Mouse (Mus musculus) embryonic facial prominence, embryonic 12.5 days (tissue): ENCODE data around the gene Gmfb. TPM values are rescaled to one million over a fixed set of nuclear protein-coding genes. Genes with fewer than 3 reads are reported as not detected.
"Not testable (repeated sequence)": the region's sequence is repeated elsewhere in the genome, so short reads cannot be mapped to it uniquely, and the experiment has no call there.

ENCODE experiments used
- ATAC-seq: fragments of 200-750 bp; cut with Nextera tagmentation; 2 replicates; pipeline ENCODE4 v1.8.0; 2017; ENCODE audit not compliant: insufficient number of reproducible peaks, insufficient read depth, low FRiP score, low TSS enrichment
- H3K27ac ChIP-seq: fragments of 300-500 bp; sonication (generic); 2 replicates; pipeline ENCODE4 v1.5.1; 2016; ENCODE audit warnings: mild to moderate bottlenecking
- H3K27me3 ChIP-seq: fragments of 300-500 bp; sonication (generic); 2 replicates; pipeline ENCODE4 v1.6.1; 2016; ENCODE audit warnings: mild to moderate bottlenecking, moderate library complexity
- H3K36me3 ChIP-seq: fragments of 300-500 bp; sonication (generic); 2 replicates; pipeline ENCODE4 v1.6.1; 2016; ENCODE audit warnings: mild to moderate bottlenecking
- H3K4me1 ChIP-seq: fragments of 300-500 bp; sonication (generic); 2 replicates; pipeline ENCODE4 v1.6.1; 2016
- H3K4me2 ChIP-seq: fragments of 300-500 bp; sonication (generic); replicated peaks from 2 replicates; pipeline ENCODE4 v1.6.1; 2016; ENCODE audit warnings: mild to moderate bottlenecking, moderate library complexity
- H3K4me3 ChIP-seq: fragments of 300-500 bp; sonication (generic); 2 replicates; pipeline ENCODE4 v1.5.1; 2016; ENCODE audit warnings: mild to moderate bottlenecking
- H3K9ac ChIP-seq: fragments of 300-500 bp; sonication (generic); 2 replicates; pipeline ENCODE4 v1.6.1; 2016; ENCODE audit warnings: mild to moderate bottlenecking, moderate library complexity
- H3K9me3 ChIP-seq: fragments of 300-500 bp; sonication (generic); 2 replicates; pipeline ENCODE4 v1.6.1; 2016; ENCODE audit warnings: mild to moderate bottlenecking, moderate library complexity
- WGBS: fragments of 180-500 bp; shearing (Covaris S2); methylation state at CpG from one replicate; pipeline ENCODE4 v1.1.7; 2016; 5-methylcytosine and 5-hydroxymethylcytosine counted together
- polyA plus RNA-seq: library from polyadenylated mRNA; unstranded; fragments of >200 nt; fragmentation: Nextera tagmentation; extraction: Ambion mirVana; gene quantifications from 2 replicates; pipeline ENCODE4 v1.2.1, GENCODE M21; 2016

Gene Gmfb
- polyA plus RNA-seq, 1 experiment from 2014 or later = 85.1 TPM

GRCm38 (mm10) chr14:46827430-46827829 lies 5.4 kb upstream of the Gmfb start:
- ATAC-seq = no peak
- H3K9ac ChIP-seq = no peak overlapping the region
- no peaks in the 10 kb centered on the region for H3K36me3 ChIP-seq
- 65% methylated on average over 1 of the region's 1 CpGs for WGBS
- H3K27ac ChIP-seq = no peak overlapping the region
- no peak overlapping the region for H3K4me2 ChIP-seq
- no peaks in the 10 kb centered on the region for H3K4me1 ChIP-seq
- no peaks in the 10 kb centered on the region for H3K27me3 ChIP-seq
- H3K9me3 ChIP-seq = no peaks in the 10 kb centered on the region
- H3K4me3 ChIP-seq = no peak overlapping the region

GRCm38 (mm10) chr14:46823996-46824395 lies 2.0 kb upstream of the Gmfb start:
- no peak for ATAC-seq
- H3K9me3 ChIP-seq = no peaks in the 10 kb centered on the region
- H3K9ac ChIP-seq = no peak overlapping the region
- no peak overlapping the region for H3K27ac ChIP-seq
- no peaks in the 10 kb centered on the region for H3K27me3 ChIP-seq
- 75% methylated on average over 2 of the region's 2 CpGs for WGBS
- H3K4me3 ChIP-seq = no peak overlapping the region
- H3K4me1 ChIP-seq = peaks cover 9% of the 10 kb centered on the region
- H3K4me2 ChIP-seq = no peak overlapping the region
- H3K36me3 ChIP-seq = no peaks in the 10 kb centered on the region

GRCm38 (mm10) chr14:46821271-46821872 lies 670 bp downstream of the Gmfb start:
- H3K4me2 ChIP-seq = peak overlapping the region; percentile 76
- peak overlapping the region; percentile 90 for H3K27ac ChIP-seq
- peak overlapping the region; percentile 79 for H3K4me3 ChIP-seq
- H3K4me1 ChIP-seq = peaks cover 9% of the 10 kb centered on the region
- 0 out of 2 replicates have a peak, but pooled peaks cover 10% of the 10 kb centered on the region for H3K36me3 ChIP-seq
- no peaks in the 10 kb centered on the region for H3K27me3 ChIP-seq
- ATAC-seq = 0 out of 2 replicates have a peak, but pooled peaks have one; percentile 8
- peak overlapping the region; percentile 77 for H3K9ac ChIP-seq
- WGBS = under 1% methylated on average over 11 of the region's 11 CpGs
- H3K9me3 ChIP-seq = no peaks in the 10 kb centered on the region

GRCm38 (mm10) chr14:46819961-46820360 lies 2.1 kb downstream of the Gmfb start:
- not testable (repeated sequence) for H3K27ac ChIP-seq, H3K27me3 ChIP-seq, H3K9ac ChIP-seq, ATAC-seq, H3K4me1 ChIP-seq, H3K4me2 ChIP-seq, H3K4me3 ChIP-seq, H3K9me3 ChIP-seq
- 91% methylated on average over 6 of the region's 6 CpGs for WGBS
- peaks cover 15% of the 10 kb centered on the region; the same call in 1 of the 2 replicates for H3K36me3 ChIP-seq

DNA sequence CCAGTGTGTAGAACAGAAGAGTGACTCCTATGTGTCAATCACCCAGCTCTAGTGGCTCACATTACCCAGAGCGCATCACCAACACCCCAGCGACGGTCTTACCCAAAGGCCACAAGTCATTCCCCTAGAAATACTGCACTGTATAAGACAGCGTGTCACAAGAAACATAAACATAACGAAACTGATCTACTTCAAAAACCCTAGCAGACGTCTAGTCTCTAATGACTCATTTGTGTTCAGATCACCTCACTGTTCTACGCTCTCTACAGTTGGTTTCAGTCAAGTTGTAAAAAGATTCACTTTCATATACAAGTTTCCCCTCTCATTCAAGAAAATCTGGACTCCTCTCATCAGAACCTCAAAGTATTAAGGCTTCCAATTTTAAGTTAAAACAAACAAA lies 3.3 kb downstream of the Gmfb start:
- Histone ChIP-seq H3K27me3 (no peaks in the 10 kb centered on the region), H3K9ac (no peak overlapping the region), H3K4me2 (no peak overlapping the region), H3K9me3 (no peaks in the 10 kb centered on the region), H3K27ac (no peak overlapping the region), H3K4me3 (no peak overlapping the region), H3K36me3 (peaks cover 19% of the 10 kb centered on the region), H3K4me1 (peaks cover 9% of the 10 kb centered on the region)
- WGBS = 86% methylated on average over 7 of the region's 7 CpGs
- ATAC-seq = no peak

DNA sequence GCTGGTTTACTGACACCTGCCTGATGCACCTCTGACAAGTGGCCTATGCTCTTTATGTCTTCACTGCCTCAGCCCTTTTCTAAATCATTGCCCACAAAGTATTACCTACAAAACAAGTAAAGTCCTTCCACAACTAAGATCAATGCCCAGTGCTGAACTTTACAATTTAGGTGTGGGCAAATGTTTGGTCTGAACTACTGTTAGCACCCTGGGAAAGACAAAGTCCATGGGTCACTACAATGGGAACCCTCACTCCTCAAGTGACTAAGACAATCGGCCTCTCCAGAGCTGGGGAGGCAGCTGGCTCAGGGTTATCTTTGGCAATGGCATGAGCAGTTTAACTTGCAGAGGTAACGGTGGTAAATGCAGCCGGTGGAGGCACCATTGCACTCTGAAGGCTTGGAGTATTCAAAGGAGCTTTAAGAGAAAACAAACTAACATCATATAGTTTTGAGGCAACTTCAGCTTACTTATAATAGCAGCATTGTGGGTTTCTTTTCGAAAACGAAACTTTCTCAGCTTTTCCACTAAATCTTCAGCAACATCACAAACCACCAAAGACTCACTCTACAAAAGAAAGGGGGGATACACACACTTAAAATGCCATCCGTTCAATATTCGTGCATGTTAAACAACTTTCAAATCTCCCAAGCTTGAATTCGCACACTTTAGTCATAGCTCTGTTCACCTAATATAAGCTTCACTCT lies 5.0 kb downstream of the Gmfb start:
- Histone ChIP-seq H3K4me2 (no peak overlapping the region), H3K9ac (no peak overlapping the region), H3K4me1 (peaks cover 9% of the 10 kb centered on the region), H3K9me3 (no peaks in the 10 kb centered on the region), H3K27ac (no peak overlapping the region), H3K4me3 (no peak overlapping the region), H3K27me3 (no peaks in the 10 kb centered on the region), H3K36me3 (peaks cover 31% of the 10 kb centered on the region)
- 94% methylated on average over 8 of the region's 8 CpGs for WGBS
- ATAC-seq = no peak

DNA sequence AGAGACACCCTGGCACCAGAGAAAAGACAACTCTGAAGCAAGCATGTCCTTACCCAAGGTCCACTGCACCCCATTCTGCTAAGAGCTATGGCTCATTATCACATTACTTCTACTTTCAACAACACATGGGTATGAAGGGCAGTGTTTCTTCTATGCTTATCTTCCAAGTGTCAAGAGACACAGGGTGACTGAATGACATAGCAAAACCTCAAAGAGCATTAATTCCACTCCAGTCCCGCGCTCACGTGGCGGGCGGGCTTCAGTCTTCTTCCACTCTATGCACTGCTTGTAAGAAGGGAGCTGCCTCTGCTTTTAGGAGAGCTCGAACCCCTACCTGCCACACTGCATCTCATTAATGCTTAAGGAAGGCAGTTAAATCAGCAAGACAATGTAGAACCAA lies 6.4 kb downstream of the Gmfb start:
- no peak overlapping the region for H3K4me3 ChIP-seq
- H3K27me3 ChIP-seq = no peaks in the 10 kb centered on the region
- WGBS = 76% methylated on average over 6 of the region's 6 CpGs
- H3K27ac ChIP-seq = no peak overlapping the region
- no peaks in the 10 kb centered on the region for H3K9me3 ChIP-seq
- ATAC-seq = no peak
- H3K4me2 ChIP-seq = no peak overlapping the region
- peaks cover 41% of the 10 kb centered on the region for H3K36me3 ChIP-seq
- peaks cover 4% of the 10 kb centered on the region for H3K4me1 ChIP-seq
- no peak overlapping the region for H3K9ac ChIP-seq

GRCm38 (mm10) chr14:46807927-46808326 lies 14.1 kb downstream of the Gmfb start:
- WGBS = 85% methylated on average over 3 of the region's 3 CpGs
- peaks cover 28% of the 10 kb centered on the region for H3K36me3 ChIP-seq

GRCm38 (mm10) chr14:46806186-46806585 lies 15.9 kb downstream of the Gmfb start:
- Histone ChIP-seq H3K4me1 (no peaks in the 10 kb centered on the region), H3K27me3 (no peaks in the 10 kb centered on the region), H3K36me3 (peaks cover 16% of the 10 kb centered on the region), H3K27ac (no peak overlapping the region), H3K9ac (no peak overlapping the region), H3K4me3 (no peak overlapping the region), H3K9me3 (no peaks in the 10 kb centered on the region), H3K4me2 (no peak overlapping the region)
- no peak for ATAC-seq
- 85% methylated on average over 5 of the region's 5 CpGs for WGBS

More at GRCm38 (mm10) chr14:46807927-46808326, 14.1 kb downstream of the Gmfb start:
- Histone ChIP-seq H3K4me3 (no peak overlapping the region), H3K27ac (no peak overlapping the region), H3K27me3 (no peaks in the 10 kb centered on the region), H3K9me3 (no peaks in the 10 kb centered on the region), H3K4me2 (no peak overlapping the region), H3K4me1 (no peaks in the 10 kb centered on the region), H3K9ac (no peak overlapping the region)
- ATAC-seq = no peak

DNA sequence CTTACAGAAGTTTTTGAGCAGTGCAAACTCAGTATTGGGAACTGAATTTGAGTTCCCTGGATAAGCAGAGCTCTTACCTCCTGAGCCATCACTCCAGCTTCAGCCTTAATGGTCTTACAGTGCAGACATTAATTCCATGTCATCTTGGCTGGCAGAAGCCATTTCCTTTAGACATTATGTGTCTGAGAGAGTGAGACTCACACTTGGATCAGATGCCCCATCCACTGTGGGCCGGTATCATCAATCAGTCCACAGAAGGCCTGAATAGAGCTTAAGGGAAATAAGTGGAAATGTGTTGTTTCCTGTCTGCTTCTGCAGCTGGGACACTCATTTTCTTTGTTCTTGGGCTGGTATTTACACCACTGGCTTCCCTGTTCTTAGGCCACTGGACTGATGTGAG lies 18.3 kb downstream of the Gmfb start:
- Histone ChIP-seq H3K4me2 (no peak overlapping the region), H3K27me3 (no peaks in the 10 kb centered on the region), H3K4me3 (no peak overlapping the region), H3K9me3 (no peaks in the 10 kb centered on the region), H3K36me3 (peaks cover 3% of the 10 kb centered on the region; the same call in 1 of the 2 replicates), H3K4me1 (no peaks in the 10 kb centered on the region), H3K27ac (no peak overlapping the region), H3K9ac (no peak overlapping the region)
- no peak for ATAC-seq
- WGBS = 88% methylated on average over 1 of the region's 1 CpGs

GRCm38 (mm10) chr14:46803259-46803658 lies 18.8 kb downstream of the Gmfb start:
- Histone ChIP-seq H3K4me3 (no peak overlapping the region), H3K36me3 (peaks cover 3% of the 10 kb centered on the region; the same call in 1 of the 2 replicates)
- ATAC-seq = no peak

DNA sequence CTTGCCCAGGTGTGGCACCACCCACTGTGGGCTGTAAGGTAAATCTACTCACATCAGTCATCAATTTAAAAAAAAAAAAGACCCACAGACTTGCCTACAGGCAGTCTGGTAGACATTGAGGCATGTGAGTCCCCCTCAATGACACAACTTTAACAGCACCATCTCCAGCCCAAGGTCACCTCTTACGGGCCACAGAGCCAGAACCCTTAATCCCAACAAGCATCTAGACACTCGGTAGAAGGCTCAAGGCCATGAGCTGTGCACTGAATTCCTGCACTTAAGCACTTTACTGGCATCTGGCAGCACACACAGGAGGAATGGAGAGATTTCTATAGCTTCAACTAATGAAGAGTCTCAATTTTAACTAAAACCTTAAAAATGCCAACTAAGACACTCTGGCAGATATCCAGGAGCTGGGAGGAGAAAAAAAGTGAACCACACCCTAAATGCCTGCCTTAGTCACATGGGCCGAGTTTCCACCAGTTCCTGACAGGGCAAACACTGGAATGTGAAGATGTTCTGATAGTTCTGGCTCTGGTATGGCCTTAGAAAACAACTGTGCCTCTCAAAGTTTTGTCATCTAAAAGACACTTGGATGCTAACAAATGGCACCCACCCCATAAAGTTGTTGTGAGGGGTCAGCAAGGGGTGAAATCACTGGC lies 21.2 kb downstream of the Gmfb start:
- WGBS = 88% methylated on average over 3 of the region's 3 CpGs
- H3K4me3 ChIP-seq = no peak overlapping the region
- H3K9me3 ChIP-seq = no peaks in the 10 kb centered on the region
- no peak overlapping the region for H3K9ac ChIP-seq
- H3K4me1 ChIP-seq = no peaks in the 10 kb centered on the region
- peaks cover 3% of the 10 kb centered on the region; the same call in 1 of the 2 replicates for H3K36me3 ChIP-seq
- no peaks in the 10 kb centered on the region for H3K27me3 ChIP-seq
- no peak overlapping the region for H3K4me2 ChIP-seq
- no peak for ATAC-seq
- H3K27ac ChIP-seq = no peak overlapping the region

More at GRCm38 (mm10) chr14:46803259-46803658, 18.8 kb downstream of the Gmfb start:
- Histone ChIP-seq H3K27me3 (no peaks in the 10 kb centered on the region), H3K4me1 (no peaks in the 10 kb centered on the region), H3K4me2 (no peak overlapping the region), H3K27ac (no peak overlapping the region), H3K9ac (no peak overlapping the region), H3K9me3 (no peaks in the 10 kb centered on the region)
- 89% methylated on average over 4 of the region's 4 CpGs for WGBS
